Mouse (Mus musculus) forebrain, embryonic 14.5 days (tissue): ENCODE results near the gene Sox5. TPM values are rescaled to one million over a fixed set of nuclear protein-coding genes. Genes with fewer than 3 reads are reported as not detected.
A peak's percentile ranks its signal among the peaks of the same experiment; 100 is the strongest.

Experiments used
- ATAC-seq: fragments of 200-750 bp; cut with Nextera tagmentation; 2 replicates; pipeline ENCODE4 v1.8.0; 2017; ENCODE audit warnings: mild to moderate bottlenecking, moderate library complexity
- DNase-seq: peaks from one replicate; pipeline ENCODE4 v3.0.0-alpha.2; 2015; ENCODE audit warnings: low spot score
- H3K27ac ChIP-seq: fragments of 300-500 bp; sonication (generic); 2 replicates; pipeline ENCODE4 v1.5.1; 2014; ENCODE audit warnings: low read depth, mild to moderate bottlenecking, control low read depth, low read length, moderate library complexity
- H3K27me3 ChIP-seq: fragments of 300-500 bp; sonication (generic); replicated peaks from 2 replicates; pipeline ENCODE4 v1.6.1; 2014; ENCODE audit warnings: low read length, control low read depth, mixed read lengths; ENCODE audit not compliant: control insufficient read depth, insufficient read depth
- H3K36me3 ChIP-seq: fragments of 300-500 bp; sonication (generic); 2 replicates; pipeline ENCODE4 v1.6.1; 2014; ENCODE audit warnings: low read length, control low read depth; ENCODE audit not compliant: control insufficient read depth, insufficient read depth
- H3K4me1 ChIP-seq: fragments of 300-500 bp; sonication (generic); 2 replicates; pipeline ENCODE4 v1.6.1; 2014; ENCODE audit warnings: antibody characterized with exemption, low read length, control low read depth; ENCODE audit not compliant: control insufficient read depth, insufficient read depth
- H3K4me2 ChIP-seq: fragments of 300-500 bp; sonication (generic); 2 replicates; pipeline ENCODE4 v1.6.1; 2014; ENCODE audit warnings: mild to moderate bottlenecking, control low read depth, low read length
- H3K4me3 ChIP-seq: fragments of 300-500 bp; sonication (generic); 2 replicates; pipeline ENCODE4 v1.5.1; 2014; ENCODE audit warnings: low read depth, low read length, control low read depth
- H3K9ac ChIP-seq: fragments of 300-500 bp; sonication (generic); 2 replicates; pipeline ENCODE4 v1.6.1; 2014; ENCODE audit warnings: mild to moderate bottlenecking, low read length, control low read depth, moderate library complexity
- H3K9me3 ChIP-seq: fragments of 300-500 bp; sonication (generic); replicated peaks from 2 replicates; pipeline ENCODE4 v1.6.1; 2016; ENCODE audit warnings: low read length, control low read depth, mixed read lengths; ENCODE audit not compliant: control insufficient read depth
- WGBS: fragments of 180-500 bp; shearing (Covaris S2); extraction: QIAGEN DNeasy Blood & Tissue Kit; methylation state at CpG from one replicate; pipeline ENCODE4 v1.1.7; 2014; 5-methylcytosine and 5-hydroxymethylcytosine counted together
- polyA plus RNA-seq: library from polyadenylated mRNA; unstranded; fragments of >200 nt; fragmentation: Nextera tagmentation; extraction: Ambion mirVana; gene quantifications from 2 replicates; pipeline ENCODE4 v1.2.1, GENCODE M21; 2014

The Sox5 gene
- polyA plus RNA-seq, 1 experiment from 2014 or later = 115 TPM

DNA sequence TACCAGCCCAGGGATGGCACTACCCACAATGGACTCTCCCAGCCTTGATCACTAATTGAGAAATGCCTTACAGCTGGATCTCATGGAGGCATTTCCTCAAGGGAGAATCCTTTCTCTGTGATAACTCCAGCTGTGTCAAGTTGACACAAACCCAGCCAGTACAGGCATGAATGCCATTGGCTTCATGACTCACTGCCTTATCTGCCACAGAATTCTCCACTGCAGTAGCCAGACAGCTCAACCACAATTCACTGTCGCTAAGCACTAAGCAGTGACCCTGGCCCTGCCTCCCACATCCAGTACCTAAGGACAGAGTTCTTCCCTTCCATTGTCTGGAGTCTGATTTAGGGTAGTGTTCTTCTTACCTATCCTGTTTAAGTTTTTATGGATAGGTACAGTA is 65.4 kb downstream of the Sox5 start:
- Histone ChIP-seq H3K9me3 (no peaks in the 10 kb centered on the region), H3K4me2 (no peak overlapping the region)

GRCm38 (mm10) chr6:144711841-144712240 is 69.9 kb downstream of the Sox5 start:
- H3K4me2 ChIP-seq = peak overlapping the region; percentile 12; the same call in 1 of the 2 replicates

More for the DNA sequence above, 65.4 kb downstream of the Sox5 start:
- Histone ChIP-seq H3K4me1 (peaks cover 6% of the 10 kb centered on the region), H3K27me3 (no peaks in the 10 kb centered on the region), H3K36me3 (no peaks in the 10 kb centered on the region), H3K4me3 (no peak overlapping the region), H3K27ac (no peak overlapping the region), H3K9ac (no peak overlapping the region)
- no peak for ATAC-seq
- no peak for DNase-seq
- WGBS = 94% methylated on average over 1 of the region's 1 CpGs

GRCm38 (mm10) chr6:144710816-144711215 is 71.0 kb downstream of the Sox5 start:
- no peak overlapping the region for H3K4me2 ChIP-seq
- H3K4me3 ChIP-seq = no peak overlapping the region
- no peak for DNase-seq
- no peaks in the 10 kb centered on the region for H3K27me3 ChIP-seq
- no peak overlapping the region for H3K27ac ChIP-seq
- no peaks in the 10 kb centered on the region for H3K36me3 ChIP-seq
- H3K9ac ChIP-seq = no peak overlapping the region
- H3K9me3 ChIP-seq = no peaks in the 10 kb centered on the region
- H3K4me1 ChIP-seq = peaks cover 6% of the 10 kb centered on the region
- 69% methylated on average over 5 of the region's 5 CpGs for WGBS
- no peak for ATAC-seq

More at GRCm38 (mm10) chr6:144711841-144712240, 69.9 kb downstream of the Sox5 start:
- H3K4me1 ChIP-seq = peaks cover 6% of the 10 kb centered on the region
- WGBS = 30% methylated on average over 9 of the region's 9 CpGs
- no peaks in the 10 kb centered on the region for H3K36me3 ChIP-seq
- peak; percentile 33 for DNase-seq
- no peaks in the 10 kb centered on the region for H3K9me3 ChIP-seq
- no peak overlapping the region for H3K27ac ChIP-seq
- H3K27me3 ChIP-seq = no peaks in the 10 kb centered on the region
- H3K9ac ChIP-seq = no peak overlapping the region
- H3K4me3 ChIP-seq = no peak overlapping the region
- ATAC-seq = peak; percentile 52; the same call in 1 of the 2 replicates

DNA sequence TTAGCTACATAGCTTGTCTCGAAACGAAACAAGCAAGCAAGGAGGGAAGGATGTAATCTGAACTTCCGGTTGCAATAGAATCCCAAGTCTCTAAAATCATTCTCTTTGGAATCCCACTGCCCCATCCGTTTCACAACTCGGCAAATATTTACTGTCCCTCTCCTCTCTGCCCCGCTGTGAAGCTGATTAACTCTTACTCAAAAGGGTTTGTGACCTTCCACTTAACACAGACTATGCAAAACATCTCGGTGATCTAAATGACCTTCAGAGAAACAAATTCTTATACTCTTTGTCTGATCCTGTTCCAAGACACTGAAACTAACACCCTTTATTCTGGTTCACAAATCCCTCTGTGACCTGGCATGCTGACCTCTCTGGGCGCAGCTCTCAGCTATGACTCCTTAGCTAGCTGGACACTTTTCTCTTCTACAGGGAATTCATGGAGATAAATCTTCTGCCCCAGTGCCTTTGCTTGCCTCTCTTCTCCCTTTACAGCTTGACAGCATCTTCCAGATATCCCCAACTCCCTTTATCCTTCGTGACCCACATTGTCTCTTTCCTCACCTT is 72.1 kb downstream of the Sox5 start:
- DNase-seq = no peak
- ATAC-seq = no peak
- Histone ChIP-seq H3K4me3 (no peak overlapping the region), H3K4me1 (peaks cover 6% of the 10 kb centered on the region), H3K27me3 (no peaks in the 10 kb centered on the region), H3K36me3 (no peaks in the 10 kb centered on the region), H3K9ac (no peak overlapping the region), H3K27ac (no peak overlapping the region), H3K9me3 (no peaks in the 10 kb centered on the region), H3K4me2 (no peak overlapping the region)
- WGBS = 68% methylated on average over 9 of the region's 9 CpGs

- H3K4me3 ChIP-seq = no peak overlapping the region
- WGBS = 81% methylated on average over 4 of the region's 4 CpGs
- no peaks in the 10 kb centered on the region for H3K36me3 ChIP-seq
- H3K4me1 ChIP-seq = peaks cover 6% of the 10 kb centered on the region
- no peaks in the 10 kb centered on the region; the same call in 1 of the 2 replicates for H3K9me3 ChIP-seq
- ATAC-seq (no peak), DNase-seq (no peak)
- H3K27ac ChIP-seq = no peak overlapping the region
- H3K4me2 ChIP-seq = no peak overlapping the region
- H3K9ac ChIP-seq = no peak overlapping the region
- H3K27me3 ChIP-seq = no peaks in the 10 kb centered on the region
Observed at GRCm38 (mm10) chr6:144708410-144708809, 73.4 kb downstream of the Sox5 start.

DNA sequence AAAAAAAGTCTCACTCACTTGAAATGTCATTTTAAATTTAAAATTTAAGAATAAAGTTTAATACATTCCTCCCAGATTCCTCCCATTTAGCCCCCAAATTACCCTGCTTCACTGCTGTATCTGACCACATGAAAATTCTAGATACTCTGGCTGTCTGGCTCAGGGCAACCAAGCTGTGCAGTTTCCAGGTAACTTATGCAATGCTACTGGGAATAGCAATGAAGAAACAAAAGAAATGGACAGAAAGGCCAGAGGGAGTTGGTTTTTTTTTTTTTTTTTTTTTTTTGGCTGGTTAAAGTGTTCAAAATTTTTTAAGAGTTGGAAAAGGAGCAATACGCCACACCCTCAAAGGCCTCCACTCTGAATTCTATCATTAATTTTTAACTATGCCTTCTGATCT is 73.8 kb downstream of the Sox5 start:
- H3K9me3 ChIP-seq = no peaks in the 10 kb centered on the region; the same call in 1 of the 2 replicates
- DNase-seq (no peak), ATAC-seq (no peak)
- peaks cover 6% of the 10 kb centered on the region for H3K4me1 ChIP-seq
- H3K4me2 ChIP-seq = no peak overlapping the region
- H3K9ac ChIP-seq = no peak overlapping the region
- no peaks in the 10 kb centered on the region for H3K36me3 ChIP-seq
- no peaks in the 10 kb centered on the region for H3K27me3 ChIP-seq
- H3K4me3 ChIP-seq = no peak overlapping the region
- no peak overlapping the region for H3K27ac ChIP-seq
- 90% methylated on average over 1 of the region's 1 CpGs for WGBS

- no peak overlapping the region for H3K27ac ChIP-seq
- no peaks in the 10 kb centered on the region for H3K27me3 ChIP-seq
- 95% methylated on average over 5 of the region's 5 CpGs for WGBS
- no peak overlapping the region for H3K4me3 ChIP-seq
- no peaks in the 10 kb centered on the region for H3K36me3 ChIP-seq
- ATAC-seq = no peak
- H3K9ac ChIP-seq = no peak overlapping the region
- no peaks in the 10 kb centered on the region for H3K4me1 ChIP-seq
- H3K9me3 ChIP-seq = no peaks in the 10 kb centered on the region; the same call in 1 of the 2 replicates
- H3K4me2 ChIP-seq = no peak overlapping the region
- DNase-seq = no peak
Observed at GRCm38 (mm10) chr6:144704962-144705361, 76.8 kb downstream of the Sox5 start.

DNA sequence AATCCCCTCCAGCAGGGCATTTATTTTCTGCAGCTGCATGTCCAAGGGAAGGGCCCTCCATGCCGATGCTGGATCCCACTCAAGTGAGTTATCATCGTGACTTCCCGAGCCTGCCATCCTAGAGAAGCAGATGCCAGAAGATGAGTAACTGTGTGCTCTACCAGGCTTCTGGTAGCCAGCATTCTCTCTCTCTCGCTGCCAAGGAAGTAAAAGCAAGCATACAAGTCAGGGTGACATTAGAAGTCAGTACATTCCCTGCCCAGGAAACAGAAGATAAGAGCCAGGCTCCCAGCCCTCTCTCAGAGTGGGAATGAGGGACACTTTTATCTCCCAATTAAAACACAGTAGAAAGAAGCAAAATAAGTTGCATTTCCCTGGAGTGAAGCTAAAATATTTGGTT is 86.1 kb downstream of the Sox5 start:
- peak; percentile 30 for DNase-seq
- no peak overlapping the region for H3K4me2 ChIP-seq
- H3K27ac ChIP-seq = no peak overlapping the region
- H3K9ac ChIP-seq = no peak overlapping the region
- H3K27me3 ChIP-seq = no peaks in the 10 kb centered on the region
- no peaks in the 10 kb centered on the region for H3K36me3 ChIP-seq
- no peaks in the 10 kb centered on the region for H3K4me1 ChIP-seq
- 77% methylated on average over 4 of the region's 4 CpGs for WGBS
- no peak for ATAC-seq
- no peaks in the 10 kb centered on the region for H3K9me3 ChIP-seq
- no peak overlapping the region for H3K4me3 ChIP-seq

GRCm38 (mm10) chr6:144693211-144693899 is 88.4 kb downstream of the Sox5 start:
- ATAC-seq (no peak), DNase-seq (no peak)
- H3K4me1 ChIP-seq = no peaks in the 10 kb centered on the region
- H3K4me2 ChIP-seq = no peak overlapping the region
- no peak overlapping the region for H3K27ac ChIP-seq
- no peaks in the 10 kb centered on the region for H3K36me3 ChIP-seq
- H3K27me3 ChIP-seq = no peaks in the 10 kb centered on the region
- H3K9me3 ChIP-seq = no peaks in the 10 kb centered on the region
- H3K9ac ChIP-seq = no peak overlapping the region
- H3K4me3 ChIP-seq = no peak overlapping the region
- WGBS = 88% methylated on average over 7 of the region's 7 CpGs
